Mouse (Mus musculus) right cerebral cortex, adult 18-20 months (tissue): ENCODE data around the gene Gm49337.
"Not testable (repeated sequence)": the region's sequence is repeated elsewhere in the genome, so short reads cannot be mapped to it uniquely, and the experiment has no call there.

Experiments
- DNase-seq: peaks from one replicate; pipeline ENCODE4 v3.0.0; 2022; ENCODE audit warnings: mixed read lengths

Gm49337 gene

GRCm38 (mm10) chr4:116215895-116216605 lies 42.9 kb downstream of the Gm49337 start:
- DNase-seq = no peak

GRCm38 (mm10) chr4:116217046-116217445 lies 43.9 kb downstream of the Gm49337 start:
- no peak for DNase-seq

GRCm38 (mm10) chr4:116217661-116218060 lies 44.5 kb downstream of the Gm49337 start:
- not testable (repeated sequence) for DNase-seq

- DNase-seq = no peak
These were observed 45.9 kb downstream of the Gm49337 start for GRCm38 (mm10) chr4:116219056-116219455.

- DNase-seq = no peak
These were observed 47.0 kb downstream of the Gm49337 start for GRCm38 (mm10) chr4:116220071-116220650.

- no peak for DNase-seq
These were observed 47.6 kb downstream of the Gm49337 start for GRCm38 (mm10) chr4:116220780-116221139.

GRCm38 (mm10) chr4:116221140-116221851 lies 48.1 kb downstream of the Gm49337 start, which contains the start of gene Pik3r3:
Gene Pik3r3 (plus strand): TSS chr4:116221618.
- DNase-seq = peak; percentile 99

- DNase-seq = peak; percentile 19
These were observed 49.0 kb downstream of the Gm49337 start for GRCm38 (mm10) chr4:116221996-116222842.

GRCm38 (mm10) chr4:116222843-116223119 lies 49.6 kb downstream of the Gm49337 start:
- no peak for DNase-seq

GRCm38 (mm10) chr4:116243377-116243776 lies 70.2 kb downstream of the Gm49337 start:
- DNase-seq = peak; percentile 50

GRCm38 (mm10) chr4:116244240-116244639 lies 71.1 kb downstream of the Gm49337 start:
- DNase-seq = no peak

GRCm38 (mm10) chr4:116245926-116246325 lies 72.7 kb downstream of the Gm49337 start:
- DNase-seq = not testable (repeated sequence)

- DNase-seq = no peak
These were observed 76.8 kb downstream of the Gm49337 start for GRCm38 (mm10) chr4:116249986-116250385.

- no peak for DNase-seq
These were observed 95.0 kb downstream of the Gm49337 start for GRCm38 (mm10) chr4:116268220-116268619.

- DNase-seq = peak; percentile 12
These were observed 109.0 kb downstream of the Gm49337 start for GRCm38 (mm10) chr4:116282211-116282610.

- DNase-seq = peak; percentile 63
These were observed 118.4 kb downstream of the Gm49337 start for GRCm38 (mm10) chr4:116291561-116291960.

GRCm38 (mm10) chr4:116293296-116293695 lies 120.1 kb downstream of the Gm49337 start:
- DNase-seq = no peak

GRCm38 (mm10) chr4:116300878-116301355 lies 127.7 kb downstream of the Gm49337 start:
- DNase-seq = peak; percentile 19

GRCm38 (mm10) chr4:116304551-116304950 lies 131.4 kb downstream of the Gm49337 start:
- DNase-seq = no peak

GRCm38 (mm10) chr4:116317575-116317974 lies 144.4 kb downstream of the Gm49337 start:
- DNase-seq = no peak

GRCm38 (mm10) chr4:116322127-116322526 lies 148.9 kb downstream of the Gm49337 start:
- DNase-seq = no peak

GRCm38 (mm10) chr4:116329256-116329655 lies 156.1 kb downstream of the Gm49337 start:
- DNase-seq = no peak

- no peak for DNase-seq
These were observed 163.1 kb downstream of the Gm49337 start for GRCm38 (mm10) chr4:116336294-116336693.
